Mouse (Mus musculus) monocyte, adult 5-6 weeks (primary cell): ENCODE results near the gene Sec24c. TPM values are rescaled to one million over a fixed set of nuclear protein-coding genes. Genes with fewer than 3 reads are reported as not detected.
"Not testable (repeated sequence)": the region's sequence is repeated elsewhere in the genome, so short reads cannot be mapped to it uniquely, and the experiment has no call there.

ENCODE experiments used
- ATAC-seq: fragments of 153-309, 156-312 bp; replicated peaks from 2 replicates; pipeline ENCODE4 v1.8.0; 2017; ENCODE audit warnings: mild to moderate bottlenecking; ENCODE audit not compliant: low TSS enrichment, insufficient number of reproducible peaks, severe bottlenecking, poor library complexity, low FRiP score
- total RNA-seq: library from RNA; stranded (forward); fragments of 200-1000, 200-491, 200-594 nt; gene quantifications from 3 replicates; pipeline ENCODE4 v1.2.3, GENCODE M21; 2017

Sec24c gene
- 156 to 200 TPM (median 191 TPM) in 3 replicates for total RNA-seq

DNA sequence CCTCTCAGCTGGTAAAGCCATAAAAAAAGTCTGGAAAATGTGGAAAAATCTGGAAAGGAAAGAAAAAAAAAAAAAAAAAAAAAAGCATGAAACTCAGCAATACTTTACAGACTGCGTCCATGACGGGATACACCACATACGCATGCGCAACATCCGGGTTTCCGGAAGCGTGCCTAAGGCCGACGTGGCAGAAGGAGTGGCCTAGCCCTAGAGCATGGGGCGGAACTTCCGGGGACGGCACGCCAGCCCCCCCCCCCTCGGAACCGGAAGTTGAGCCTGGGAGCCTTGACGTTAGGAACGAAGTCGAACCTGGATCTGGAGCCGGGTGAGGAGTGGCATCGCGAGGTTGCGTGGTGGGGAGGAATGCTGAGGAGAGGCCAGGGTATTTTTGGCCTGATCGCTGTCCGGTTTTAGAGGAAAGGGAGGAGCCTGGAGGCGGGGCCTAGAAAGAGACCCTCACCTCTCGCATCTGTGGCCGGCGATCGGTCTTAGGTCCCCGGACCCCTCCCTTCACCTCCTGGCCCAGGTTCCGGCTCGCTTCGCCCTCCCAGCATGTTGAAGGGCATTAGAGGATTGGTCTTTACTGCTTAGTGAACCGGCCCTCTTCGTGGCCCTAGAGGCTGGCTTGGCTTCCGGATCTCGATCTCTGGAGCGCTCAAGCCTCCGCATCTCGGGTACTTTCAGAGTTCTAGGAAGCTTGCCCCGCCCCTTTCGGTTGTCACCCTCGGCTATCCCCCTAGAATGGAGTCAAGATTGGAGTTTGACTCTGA lies at the start of gene Sec24c:
Gene Sec24c, plus strand, starts transcription at position 245 of the 770 bp plus-strand sequence.
- peak; percentile 89 for ATAC-seq

DNA sequence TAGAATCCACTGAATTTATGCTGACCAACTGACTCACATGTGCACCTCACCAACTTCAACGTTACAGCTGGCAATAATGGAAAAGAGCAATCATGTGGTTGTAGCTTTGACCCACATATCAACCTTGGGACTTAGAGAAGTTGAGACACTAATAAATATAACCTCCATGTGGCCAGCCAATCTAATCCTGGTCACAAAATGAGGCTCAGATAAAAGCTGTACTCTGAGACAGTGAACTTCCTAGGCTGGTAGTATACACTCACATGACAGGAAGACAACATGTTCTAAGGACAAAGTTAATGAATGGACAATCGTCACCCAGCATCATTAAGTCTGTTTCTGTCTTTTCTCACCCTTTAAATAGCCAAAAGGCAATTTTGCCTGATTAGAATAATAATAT lies 47.7 kb upstream of the Sec24c start:
- ATAC-seq, result no peak

DNA sequence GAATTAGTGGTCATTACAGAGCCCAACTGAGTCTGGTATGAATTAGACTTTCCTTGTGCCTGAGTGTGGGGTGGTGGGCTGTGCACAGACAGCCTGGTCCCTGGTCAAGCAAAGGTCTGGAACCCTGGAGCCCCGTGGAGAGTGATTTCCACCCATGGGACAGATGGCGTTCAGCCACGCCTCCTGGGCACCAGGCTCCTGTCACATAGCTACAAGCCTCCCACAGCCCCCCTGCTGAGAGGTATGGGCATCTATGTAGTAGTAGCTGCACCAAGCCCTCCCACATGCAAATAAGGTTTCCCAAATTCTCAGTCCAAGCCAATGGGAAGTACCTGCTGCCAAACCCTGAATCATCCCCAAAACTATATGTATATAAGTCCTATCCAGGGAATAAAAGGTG lies 47.1 kb upstream of the Sec24c start:
- ATAC-seq, result no peak

DNA sequence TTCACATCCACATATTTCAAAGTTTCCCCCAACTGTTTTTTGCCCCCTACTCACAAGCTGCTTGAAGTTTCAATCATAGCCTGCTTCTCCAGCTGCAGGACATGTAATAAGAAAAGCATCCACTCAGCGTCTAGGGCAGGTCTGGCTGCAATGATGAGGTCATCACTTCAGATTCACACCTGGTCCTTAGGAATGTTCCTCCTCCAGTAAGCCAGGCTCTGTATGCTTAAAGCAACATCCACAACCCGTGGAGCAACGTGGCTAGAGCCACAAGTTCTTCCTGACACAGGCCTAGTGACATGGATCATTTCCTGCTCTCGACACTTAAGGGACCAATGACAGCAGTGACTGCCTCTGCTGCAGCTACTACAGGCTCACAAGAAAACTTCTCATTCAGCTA lies 42.9 kb upstream of the Sec24c start:
- no peak for ATAC-seq

DNA sequence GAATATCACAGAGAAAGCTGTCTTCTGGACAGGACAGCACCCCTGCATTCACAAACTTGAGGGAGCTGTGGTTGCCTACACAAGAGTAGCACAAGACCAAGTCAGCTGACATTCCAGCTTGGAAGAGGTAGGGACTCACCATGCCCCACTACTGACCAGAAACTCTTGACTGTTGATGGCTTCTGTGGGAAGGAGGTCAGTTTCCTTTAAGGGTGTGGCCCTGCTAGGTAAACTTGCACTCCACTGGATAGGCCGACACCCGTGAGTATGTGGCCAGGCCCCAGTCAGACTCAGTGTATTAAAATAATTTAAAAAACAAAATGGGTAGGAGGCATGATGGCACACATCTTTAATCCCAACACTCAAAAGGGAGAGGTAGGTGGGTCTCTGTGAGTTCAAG lies 38.6 kb upstream of the Sec24c start:
- ATAC-seq, result no peak

DNA sequence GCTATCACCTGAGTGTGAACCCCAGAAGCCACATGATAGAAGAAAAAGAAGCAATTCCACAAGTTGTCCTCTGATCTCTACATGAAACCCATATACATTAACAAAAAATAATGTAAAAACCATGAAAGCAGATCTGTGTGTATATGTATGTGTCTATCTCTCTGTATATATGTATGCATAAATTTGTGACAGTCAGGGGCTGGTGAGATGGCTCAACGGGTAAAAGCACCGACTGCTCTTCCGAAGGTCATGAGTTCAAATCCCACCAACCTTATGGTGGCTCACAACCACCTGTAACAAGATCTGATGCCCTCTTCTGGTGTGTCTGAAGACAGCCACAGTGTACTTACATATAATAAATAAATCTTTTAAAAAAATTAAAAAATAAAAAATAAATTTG lies 37.1 kb upstream of the Sec24c start:
- ATAC-seq, result not testable (repeated sequence)

DNA sequence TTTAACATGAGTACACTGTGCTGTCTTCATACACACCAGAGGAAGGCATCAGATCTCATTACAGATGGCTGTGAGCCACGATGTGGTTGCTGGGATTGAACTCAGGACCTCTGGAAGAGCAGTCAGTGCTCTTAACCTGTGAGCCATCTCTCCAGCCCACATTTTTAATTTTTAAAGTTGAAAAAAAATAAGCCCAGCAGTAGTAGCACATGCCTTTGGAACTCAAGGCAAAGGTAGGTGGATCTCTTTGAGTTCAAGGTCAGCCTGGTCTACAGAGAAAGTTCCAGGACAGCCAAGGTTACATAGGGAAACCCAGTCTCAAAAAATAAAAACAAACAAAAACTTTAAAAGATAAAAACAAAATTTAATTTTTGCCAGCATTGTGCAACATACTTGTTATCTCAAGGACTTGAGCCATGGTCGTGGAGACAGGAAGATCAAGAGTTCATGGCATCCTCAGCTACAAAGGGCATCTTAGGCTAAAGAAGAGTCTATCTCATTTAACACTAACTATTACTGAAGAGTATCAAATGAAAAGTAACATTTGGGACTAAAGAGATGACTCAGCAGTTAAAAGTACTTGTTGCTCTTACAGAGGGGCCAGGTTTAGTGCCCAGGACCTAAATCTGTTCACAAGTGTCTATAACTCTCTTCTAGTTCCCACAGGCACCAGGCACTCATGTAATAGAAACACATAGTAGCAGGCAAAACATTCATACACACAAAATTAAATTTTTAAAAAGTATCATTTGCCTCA lies 36.1 kb upstream of the Sec24c start:
- no peak for ATAC-seq

DNA sequence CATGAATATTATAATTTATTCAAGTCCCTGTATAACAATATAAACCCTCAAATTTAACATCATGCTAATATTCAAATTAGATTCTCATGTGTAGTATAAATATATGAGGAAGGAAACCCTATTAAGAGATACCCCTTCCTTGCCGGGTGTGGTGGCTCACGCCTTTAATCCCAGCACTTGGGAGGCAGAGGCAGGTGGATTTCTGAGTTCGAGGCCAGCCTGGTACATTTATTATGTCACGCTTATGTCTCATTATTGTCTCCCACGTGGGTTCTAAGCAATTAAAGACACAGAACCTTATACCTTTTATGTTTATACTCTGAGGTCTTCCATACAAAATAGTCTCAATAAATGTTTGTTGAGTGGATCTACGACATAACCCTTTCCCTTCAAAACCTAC lies 35.4 kb upstream of the Sec24c start:
- ATAC-seq, result no peak

DNA sequence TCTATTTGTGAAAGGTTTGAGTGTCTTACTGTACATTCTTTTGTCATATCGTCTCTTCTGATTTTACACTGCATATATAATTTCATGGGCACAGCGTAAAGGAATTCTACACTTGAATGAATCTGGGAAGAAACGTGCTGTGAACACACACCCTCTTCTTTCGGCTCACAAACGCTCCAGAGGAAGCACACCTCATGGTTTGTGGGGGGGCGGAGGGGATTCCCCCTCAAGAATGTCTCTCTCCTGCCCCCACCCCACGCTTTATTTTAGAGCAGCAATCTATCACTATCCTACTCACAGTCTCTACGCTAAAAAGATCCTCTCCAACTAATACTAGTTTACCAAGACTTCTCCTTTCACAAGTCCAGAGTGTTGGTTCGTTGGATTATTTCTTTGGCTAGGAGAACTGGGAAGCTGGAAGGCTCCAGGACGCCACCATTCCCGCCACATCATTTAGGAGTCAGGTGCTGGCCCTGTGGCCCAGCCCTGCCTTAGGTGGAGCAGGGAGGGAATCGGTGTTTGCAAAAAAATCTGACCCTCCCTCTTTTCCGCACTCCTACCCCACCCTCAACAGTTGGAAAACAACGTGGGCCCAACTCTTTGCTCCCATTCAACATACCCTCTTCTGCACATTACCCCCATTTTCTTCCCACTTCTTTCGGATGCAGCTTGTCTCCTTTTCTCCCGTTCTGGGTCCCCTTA lies 34.0 kb upstream of the Sec24c start:
- ATAC-seq, result no peak

DNA sequence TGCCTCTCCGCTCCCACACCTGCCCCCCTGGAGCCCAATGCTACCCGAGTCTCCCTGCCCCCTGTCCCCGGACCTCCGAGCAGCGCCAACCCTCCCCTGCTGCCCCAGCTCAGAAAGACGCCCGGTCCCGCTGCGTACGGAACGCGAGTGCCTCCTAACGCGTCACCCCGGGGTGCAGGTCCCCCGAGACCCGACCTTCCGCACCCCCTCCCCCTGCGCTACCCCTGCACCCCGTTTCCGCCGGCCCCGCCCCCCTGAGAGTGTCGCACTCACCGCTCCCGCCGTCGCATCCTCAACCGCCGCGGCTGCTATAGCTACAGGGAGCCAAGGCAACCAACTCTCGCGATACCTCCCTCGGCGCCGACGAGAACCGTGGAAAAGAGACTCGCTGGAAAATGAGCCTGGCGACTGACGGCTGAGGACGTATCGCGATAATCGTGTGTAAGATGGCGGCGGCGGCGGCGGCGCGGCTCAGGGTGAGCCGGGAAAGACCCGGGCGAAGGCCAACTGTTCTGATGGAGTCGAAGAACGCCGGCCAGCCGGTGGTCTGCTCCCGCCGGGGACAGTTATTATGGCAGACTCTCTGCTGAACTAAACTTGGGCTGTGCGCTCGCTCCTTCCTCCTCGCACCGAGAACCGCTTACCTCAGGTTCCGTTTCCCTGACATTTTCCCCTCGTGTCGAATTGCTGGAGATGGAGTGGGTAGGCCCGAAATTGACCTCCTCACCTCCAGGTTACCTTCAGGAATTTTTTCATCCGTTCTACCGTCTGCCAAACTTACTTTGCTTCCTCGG lies 33.3 kb upstream of the Sec24c start, which contains the start of gene Usp54:
Gene Usp54, minus strand, starts transcription at position 420 of the 794 bp plus-strand sequence.
- ATAC-seq, result peak; percentile 97

DNA sequence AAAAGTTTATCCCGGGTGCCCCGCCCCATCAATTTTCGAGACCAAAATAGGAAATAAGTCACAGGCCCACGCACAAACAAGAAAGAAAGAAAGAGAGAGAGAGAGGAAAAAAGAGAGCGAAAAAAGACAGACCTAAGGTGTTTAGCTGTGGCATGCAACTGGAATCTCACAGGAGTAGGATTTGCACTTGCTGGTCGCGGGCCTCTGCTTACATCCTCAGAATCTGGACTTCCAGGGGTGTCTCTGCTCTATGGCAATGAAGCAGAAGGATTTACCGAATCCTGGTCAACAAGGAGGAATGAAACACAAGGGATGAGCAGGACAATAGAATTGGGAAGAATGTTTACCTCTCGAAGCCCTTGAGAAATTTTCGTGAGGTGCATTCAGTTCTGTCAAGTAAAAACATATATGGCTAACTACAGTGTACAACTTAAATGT lies 32.7 kb upstream of the Sec24c start:
- no peak for ATAC-seq

DNA sequence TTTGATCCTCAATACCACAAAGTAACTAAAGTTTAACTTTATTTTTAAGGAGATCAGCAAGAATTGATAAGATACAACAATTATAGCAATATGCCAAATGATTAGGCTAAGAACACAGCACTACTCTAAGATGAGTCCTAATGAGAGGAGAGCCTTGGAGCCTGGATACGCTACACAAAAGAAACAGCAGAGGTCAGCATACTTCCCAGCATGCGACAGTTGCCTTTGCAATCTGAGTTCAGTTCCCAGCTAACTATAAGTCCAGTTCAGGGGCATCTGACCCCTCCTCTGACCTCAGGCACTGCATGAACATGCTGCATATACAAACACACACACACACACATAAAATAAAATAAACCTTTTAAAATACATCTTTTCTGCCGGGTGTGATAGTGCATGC lies 28.6 kb upstream of the Sec24c start:
- no peak for ATAC-seq

DNA sequence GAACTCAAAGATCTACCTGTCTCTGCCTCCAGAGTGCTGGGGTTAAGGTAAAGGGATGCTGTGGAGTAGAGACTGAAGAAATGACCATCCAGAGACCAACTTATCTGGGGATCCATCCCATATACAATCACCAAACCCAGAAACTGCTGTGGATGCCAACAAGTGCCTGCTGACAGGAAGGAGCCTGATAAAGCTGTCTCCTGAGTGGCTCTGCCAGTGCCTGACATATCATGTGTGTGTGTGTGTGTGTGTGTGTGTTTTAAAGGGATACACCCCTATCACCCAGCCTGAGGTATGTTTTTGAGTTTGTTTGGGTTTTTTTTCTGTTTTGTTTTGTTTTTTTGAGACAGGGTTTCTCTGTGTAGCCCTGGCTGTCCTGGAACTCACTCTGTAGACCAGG lies 27.7 kb upstream of the Sec24c start:
- ATAC-seq, result no peak

DNA sequence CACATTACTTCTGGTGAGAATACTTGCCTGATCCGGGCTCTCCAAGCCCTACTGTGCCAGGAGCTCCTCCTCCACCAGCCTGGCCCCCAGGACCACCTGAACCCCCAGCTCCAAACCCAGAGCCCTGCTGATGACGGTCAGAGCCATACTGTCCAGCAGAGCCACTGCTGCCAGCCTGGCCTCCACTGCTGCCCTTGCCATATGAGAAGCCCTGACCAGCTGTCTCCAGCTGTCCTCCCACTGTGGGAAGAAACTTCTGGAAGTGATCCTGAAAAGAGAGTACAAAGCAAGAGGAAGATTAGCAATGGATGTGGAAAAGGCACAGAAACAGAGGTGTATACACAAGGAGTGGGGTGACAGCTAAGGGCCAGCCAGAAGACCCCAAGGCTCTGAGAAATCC lies 23.1 kb upstream of the Sec24c start:
- ATAC-seq, result no peak

DNA sequence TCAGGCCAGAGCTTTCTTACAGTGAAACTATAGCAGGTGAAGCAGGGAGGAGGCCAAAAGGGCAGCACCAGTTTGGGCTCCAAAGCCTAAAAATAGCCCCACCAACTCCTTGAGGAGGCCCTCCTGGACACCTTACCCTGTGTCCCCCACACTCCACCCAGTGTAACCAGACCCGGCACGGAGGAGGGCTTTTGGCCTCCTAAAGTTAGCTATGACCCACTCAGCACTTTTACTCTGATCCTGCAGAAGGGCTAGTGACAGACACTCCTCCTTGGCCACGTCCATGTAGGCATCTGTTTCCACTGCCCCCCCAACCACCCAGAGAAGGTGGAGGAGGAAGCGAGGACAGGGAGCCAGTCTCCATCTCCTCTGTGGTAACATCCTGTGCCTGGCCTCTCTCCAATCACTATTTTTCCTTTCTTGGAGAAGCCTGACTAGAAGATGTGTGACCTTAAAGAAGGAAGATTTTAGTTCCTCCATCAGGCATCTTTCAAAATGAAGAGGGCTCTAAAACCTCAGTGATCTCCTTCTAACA lies 22.3 kb upstream of the Sec24c start:
- ATAC-seq, result no peak

DNA sequence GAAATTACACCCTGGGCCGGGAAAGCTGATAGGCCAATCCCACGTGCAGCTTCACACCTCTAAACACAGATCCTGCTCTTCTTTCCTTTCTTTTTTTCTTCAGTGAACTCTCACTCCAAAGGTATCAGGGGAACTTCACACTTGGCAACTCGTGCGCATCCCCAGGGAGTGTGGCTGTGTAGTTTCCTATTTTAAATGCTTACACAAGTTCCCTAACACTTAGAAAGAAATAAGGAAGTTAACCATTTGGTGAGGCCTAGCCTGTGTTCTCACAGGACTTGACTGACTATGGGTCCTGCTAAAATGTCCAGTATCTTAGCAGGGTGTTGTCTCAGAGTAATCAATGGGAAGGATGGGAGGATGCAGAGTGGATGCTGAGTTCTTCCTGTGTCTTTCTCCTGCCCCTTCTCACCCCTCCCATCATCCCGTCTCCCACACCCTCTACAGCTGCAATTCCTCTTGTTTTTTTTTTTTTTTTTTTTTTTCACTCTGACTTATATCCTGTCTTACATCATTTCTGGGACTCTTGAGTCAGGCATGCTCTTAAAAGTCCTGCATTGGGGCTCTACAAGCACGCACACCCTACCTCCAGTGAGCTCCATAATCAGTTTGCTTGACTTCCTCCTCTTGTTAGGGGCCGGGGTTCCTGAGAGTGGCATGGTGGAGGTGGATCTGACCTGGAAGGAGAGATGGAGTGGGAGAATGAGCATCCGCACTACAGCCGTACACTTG lies 19.3 kb upstream of the Sec24c start:
- ATAC-seq, result peak; percentile 76

DNA sequence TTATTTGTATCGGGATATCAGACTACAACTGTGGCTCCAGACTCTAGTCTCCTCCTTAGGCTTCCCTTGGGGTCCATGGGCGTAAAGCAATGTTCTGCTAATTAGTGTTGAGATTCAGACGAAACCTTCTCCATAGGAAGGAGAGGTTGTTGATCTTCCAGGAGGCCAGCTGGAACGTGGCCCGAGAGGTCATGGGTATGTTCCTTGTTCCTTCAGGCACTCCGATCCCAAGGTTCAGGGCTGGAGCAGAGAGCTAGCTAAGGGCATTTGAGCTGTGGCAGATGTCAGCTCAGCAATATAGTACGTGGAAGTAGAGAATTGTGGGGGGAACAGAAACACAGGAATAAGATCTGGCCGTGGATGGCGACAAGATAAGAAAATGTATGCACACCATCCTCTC lies 18.4 kb upstream of the Sec24c start:
- ATAC-seq, result no peak

DNA sequence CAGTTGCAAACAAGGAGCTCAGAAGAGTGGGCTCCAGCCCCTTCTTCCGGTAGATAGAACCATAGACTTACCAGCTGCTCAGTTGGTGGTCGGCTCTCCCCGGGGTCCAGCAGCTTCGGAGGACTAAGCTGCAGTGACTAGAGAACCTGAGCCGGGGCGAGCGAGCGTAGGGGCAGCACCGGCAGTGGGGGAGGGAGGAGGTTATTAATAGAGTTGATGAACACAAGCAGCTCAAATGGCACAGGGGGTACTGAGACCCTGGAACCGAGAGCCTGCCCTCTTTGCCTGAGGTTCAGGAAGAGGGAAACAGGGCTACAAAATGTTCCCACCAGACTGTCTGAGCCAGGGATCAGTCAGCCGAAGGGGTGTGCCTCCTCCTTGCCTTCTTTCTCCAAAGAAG lies 17.7 kb upstream of the Sec24c start, which contains the start of gene Myoz1:
Gene Myoz1, minus strand, starts transcription at position 180 of the 400 bp plus-strand sequence.
- ATAC-seq, result no peak
